Mouse (Mus musculus) layer of hippocampus, adult 11-12 months (tissue): ENCODE measurements around the gene Armc5.

ENCODE experiments used
- DNase-seq: peaks from one replicate; pipeline ENCODE4 v3.0.0; 2022; ENCODE audit warnings: low spot score

Armc5 gene

GRCm38 (mm10) chr7:128288923-128289544 is 51.9 kb downstream of the Armc5 start:
- DNase-seq = no peak
